Mouse (Mus musculus) CH12.LX (cell line): ENCODE measurements around the gene Cnn3.

Experiments
- CTCF ChIP-seq, 2 experiments: IDR thresholded peaks in 1 of 2; conservative IDR thresholded peaks in 1 of 2; 2 replicates each; pipeline ENCODE4 v1.5.1; 2011 to 2012; ENCODE audit warnings: low read depth in 2 of 2, low read length in 2 of 2, improper control_type of control experiment in 1 of 2, inconsistent platforms in 1 of 2, mild to moderate bottlenecking in 1 of 2, moderate library complexity in 1 of 2
- POLR2A ChIP-seq: IDR thresholded peaks from 2 replicates; pipeline ENCODE4 v1.6.1; 2011; ENCODE audit warnings: low read depth, mild to moderate bottlenecking, improper control_type of control experiment, low read length

GRCm38 (mm10) chr3:121492026-121492425 is 65.7 kb downstream of the Cnn3 start:
- no peak for TF ChIP-seq CTCF (conservative IDR thresholded peaks at IDR 0.05 in 1 of 2, IDR thresholded peaks at IDR 0.05 in 1 of 2; ENCODE audit: low read depth in 2 of 2, low read length in 2 of 2)
- no peak for TF ChIP-seq POLR2A
